Mouse (Mus musculus): Measurements from ENCODE around the gene Nudt17.
"Not testable (repeated sequence)": the region's sequence is repeated elsewhere in the genome, so short reads cannot be mapped to it uniquely, and the experiment has no call there.

DNA sequence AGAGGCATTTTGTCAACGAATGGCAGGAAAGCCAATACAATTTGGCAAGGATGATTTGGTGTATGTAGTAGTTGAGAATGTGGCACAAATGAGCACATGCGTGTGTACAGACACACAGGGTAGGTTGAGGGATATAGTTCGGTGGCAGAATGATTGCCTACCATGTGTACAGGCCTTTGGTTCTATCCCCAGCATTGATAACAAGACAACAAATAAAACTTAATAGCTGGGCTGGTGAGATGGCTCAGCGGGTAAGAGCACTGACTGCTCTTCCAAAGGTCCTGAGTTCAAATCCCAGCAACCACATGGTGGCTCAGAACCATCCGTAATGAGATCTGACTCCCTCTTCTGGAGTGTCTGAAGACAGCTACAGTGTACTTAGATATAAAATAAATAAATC is 22.3 kb downstream of the Nudt17 start:
- not testable (repeated sequence) for TF ChIP-seq CTCF (IDR thresholded peaks at IDR 0.05; ENCODE audit: borderline replicate concordance, control insufficient read depth, extremely low read depth, insufficient read depth, low read length, poor library complexity); POLR2A (IDR thresholded peaks at IDR 0.05; ENCODE audit: control insufficient read depth, extremely low read depth, insufficient read depth, low read length, poor library complexity)

Data from thymus, adult 2 months (tissue).